ENCODE assay signal across 14 mouse cellular contexts in the genomic region with DNA sequence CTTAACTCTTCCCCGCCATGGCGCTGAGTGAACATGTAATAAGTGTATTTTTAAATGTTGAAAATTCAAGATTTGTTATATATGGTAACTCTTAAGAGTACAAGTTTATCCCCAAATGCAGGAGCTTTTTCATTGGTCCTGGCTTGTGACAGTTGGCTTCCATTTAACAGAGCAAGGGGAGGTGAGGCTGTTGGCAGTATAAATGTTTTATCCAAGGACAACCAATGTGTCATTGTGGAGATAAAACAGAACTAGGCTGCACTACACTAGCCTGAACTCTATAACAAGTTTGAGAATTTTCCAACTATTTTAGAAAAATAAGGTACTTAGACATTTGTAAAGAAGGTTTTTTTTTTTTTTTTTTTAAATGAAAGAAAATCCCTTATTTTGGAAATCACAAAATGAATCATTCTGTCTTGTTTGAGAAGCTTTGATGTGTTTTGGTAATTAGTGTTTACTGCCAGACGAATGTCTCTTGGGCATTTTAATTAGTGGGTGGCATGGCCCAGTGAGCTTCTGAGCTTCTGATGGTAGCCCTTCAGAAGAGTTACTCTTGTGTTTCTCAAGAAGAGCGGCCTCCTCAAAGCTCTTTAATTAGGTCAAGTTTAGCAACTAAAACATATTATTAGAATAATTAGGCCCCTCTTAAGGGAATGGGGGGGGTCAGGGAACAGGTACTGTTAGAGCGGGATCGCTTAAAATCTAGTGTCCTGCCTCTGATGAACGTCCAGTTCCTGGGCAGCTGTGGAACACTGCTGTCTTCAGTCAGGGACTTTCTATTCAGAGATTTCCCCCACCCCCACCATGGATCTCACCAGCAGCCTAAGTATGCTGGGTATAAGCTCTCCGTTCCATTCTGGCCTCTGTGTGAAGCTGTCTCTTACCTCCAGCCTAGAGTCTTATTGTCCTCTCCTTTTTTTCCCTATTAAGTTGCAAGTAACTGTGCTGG.
A peak's percentile ranks its signal among the peaks of the same experiment; 100 is the strongest.
DNase-seq lines count a peak whose midpoint lies in the region; TF ChIP-seq lines count a peak whose summit lies in the region.
"Had no signal": no experiment of that assay in that cellular context is flagged by ENCODE, and none has a peak within 500 bp of the region (broad histone marks: within the 10 kb centered on the region; RNA-seq: fewer than 3 reads in every experiment).

No protein-coding gene starts in this region.

- H3K4me3 ChIP-seq in heart, adult 2 months, result no peak overlapping the region
- H3K4me3 ChIP-seq in left cerebral cortex, adult 2 months, result no peak overlapping the region
- no peak overlapping the region for H3K4me3 ChIP-seq in cortical plate, adult 2 months (ENCODE audit: insufficient read depth, low read length)
- H3K4me3 ChIP-seq: liver, embryonic 15.5 days; neural tube, embryonic 12.5 days had no signal

- no peak for TF ChIP-seq POLR2A in heart, adult 2 months (IDR thresholded peaks at IDR 0.05; ENCODE audit: insufficient read depth, low read depth, low read length)
- TF ChIP-seq POLR2A in cortical plate, adult 2 months (IDR thresholded peaks at IDR 0.05; ENCODE audit: extremely low read depth, insufficient read depth, low read length), result no peak

- no peak for TF ChIP-seq CTCF in heart, adult 2 months (IDR thresholded peaks at IDR 0.05)
- no peak for TF ChIP-seq CTCF in left cerebral cortex, adult 2 months (IDR thresholded peaks at IDR 0.05)
- TF ChIP-seq CTCF in cortical plate, adult 2 months (IDR thresholded peaks at IDR 0.05; ENCODE audit: extremely low read depth, insufficient read depth, low read length), result no peak

- no peaks in the 10 kb centered on the region for H3K27me3 ChIP-seq in heart, adult 2 months (ENCODE audit: control insufficient read depth, insufficient read depth, low read length)
- H3K27me3 ChIP-seq: liver, embryonic 15.5 days; neural tube, embryonic 12.5 days had no signal

- H3K9ac ChIP-seq in heart, adult 2 months (ENCODE audit: low read depth, low read length), result no peak overlapping the region
- H3K9ac ChIP-seq: liver, embryonic 15.5 days; neural tube, embryonic 12.5 days had no signal

- no peaks in the 10 kb centered on the region for H3K79me2 ChIP-seq in heart, adult 2 months (replicated peaks; ENCODE audit: control insufficient read depth, insufficient read depth, low read length)

- WGBS in heart, adult 2 months, result 59% methylated on average over 8 of the region's 8 CpGs

- DNase-seq in heart, adult 2 months, result peak in 1 of 2 experiments; percentile 21
- DNase-seq in heart, postnatal 4 days, result no peak
- no peak for DNase-seq in left cerebral cortex, adult 2 months (ENCODE audit: extremely low spot score in 1 of 2, low spot score in 2 of 2)
- DNase-seq in left cerebral cortex, postnatal 36 days (ENCODE audit: low spot score in 2 of 2), result no peak
- DNase-seq in retina, postnatal 1 day, result peak; percentile 61
- DNase-seq in adrenal gland, adult 2 months, result no peak
- DNase-seq in urinary bladder, postnatal 36 days (ENCODE audit: low spot score in 2 of 2), result no peak
- DNase-seq: kidney, adult 18-20 months; lung, postnatal 36 days; midbrain, embryonic 14.5 days; right cerebral cortex, postnatal 25 days had no signal

- H3K27ac ChIP-seq in heart, adult 2 months, result peak overlapping the region; percentile 47
- H3K27ac ChIP-seq in left cerebral cortex, adult 2 months, result peak overlapping the region; percentile 65
- H3K27ac ChIP-seq in cortical plate, adult 2 months (ENCODE audit: insufficient read depth, low read length), result peak overlapping the region; percentile 41; the same call in 1 of the 2 replicates
- H3K27ac ChIP-seq: liver, embryonic 15.5 days; neural tube, embryonic 12.5 days had no signal

- intact Hi-C loops in heart, adult 2 months (cut with DNase I), result no loop called here
- intact Hi-C loops in left cerebral cortex, adult 2 months (cut with DNase I), result no loop called here
- intact Hi-C loops in left cerebral cortex, postnatal 36 days (cut with DNase I), result no loop called here

- peaks cover 42% of the 10 kb centered on the region for H3K4me1 ChIP-seq in heart, adult 2 months (ENCODE audit: control insufficient read depth, insufficient read depth, low read length)
- peaks cover 16% of the 10 kb centered on the region for H3K4me1 ChIP-seq in cortical plate, adult 2 months (ENCODE audit: control insufficient read depth, insufficient read depth, low read length)
- H3K4me1 ChIP-seq: neural tube, embryonic 12.5 days had no signal

- peaks cover 35% of the 10 kb centered on the region for H3K36me3 ChIP-seq in heart, adult 2 months (ENCODE audit: control insufficient read depth, insufficient read depth, low read length)
- H3K36me3 ChIP-seq: neural tube, embryonic 12.5 days had no signal

- TF ChIP-seq EP300 in heart, adult 2 months (IDR thresholded peaks at IDR 0.05; ENCODE audit: insufficient read depth, low read depth, low read length), result 0 out of 2 replicates have a peak, but pooled peaks have one; percentile 23
